Mouse (Mus musculus) E14TG2a.4 (cell line): ENCODE results near the gene Ankrd52.

Experiments
- CTCF ChIP-seq: conservative IDR thresholded peaks from 2 replicates; pipeline ENCODE4 v1.5.1; 2014; ENCODE audit warnings: low read length
- POU5F1 ChIP-seq: IDR thresholded peaks from 2 replicates; pipeline ENCODE4 v1.6.1; 2014; ENCODE audit warnings: low read length, borderline replicate concordance

DNA sequence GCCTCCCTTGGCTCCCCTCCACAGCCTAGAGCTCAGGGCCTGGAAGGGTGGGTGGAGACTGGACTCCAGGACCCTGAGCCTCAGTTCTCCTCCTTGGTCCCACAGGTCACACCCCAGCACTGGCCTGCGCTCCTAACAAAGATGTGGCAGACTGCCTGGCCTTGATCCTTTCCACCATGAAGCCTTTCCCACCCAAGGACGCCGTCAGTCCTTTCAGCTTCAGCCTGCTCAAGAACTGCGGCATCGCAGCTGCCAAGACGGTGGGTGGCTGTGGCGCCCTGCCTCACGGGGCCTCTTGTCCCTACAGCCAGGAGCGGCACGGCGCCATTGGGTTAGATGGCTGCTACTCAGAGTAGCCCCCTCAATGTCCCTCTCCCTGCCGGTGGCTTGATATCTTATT lies 13.5 kb downstream of the Ankrd52 start:
- TF ChIP-seq CTCF = no peak
- TF ChIP-seq POU5F1 = no peak
